Mouse (Mus musculus) cerebral cortex, adult 2 months (tissue): ENCODE measurements around the gene Gm47841.

ENCODE experiments used
- WGBS: fragments of 180-500 bp; shearing (Covaris S2); methylation state at CpG from one replicate; pipeline ENCODE4 v1.1.7; 2018; 5-methylcytosine and 5-hydroxymethylcytosine counted together

Gm47841 gene

GRCm38 (mm10) chr15:101042613-101043012 lies 4.6 kb downstream of the Gm47841 start:
- 32% methylated on average over 6 of the region's 6 CpGs for WGBS

- 70% methylated on average over 6 of the region's 6 CpGs for WGBS
These were observed 5.2 kb downstream of the Gm47841 start for GRCm38 (mm10) chr15:101041966-101042365.

GRCm38 (mm10) chr15:101039651-101040050 lies 7.5 kb downstream of the Gm47841 start:
- WGBS = 58% methylated on average over 17 of the region's 17 CpGs

- 64% methylated on average over 2 of the region's 2 CpGs for whole genome bisulfite sequencing
These were observed 18.2 kb downstream of the Gm47841 start for GRCm38 (mm10) chr15:101028960-101029359.

- 82% methylated on average over 6 of the region's 6 CpGs for WGBS
These were observed 35.8 kb downstream of the Gm47841 start for GRCm38 (mm10) chr15:101011352-101011751.

GRCm38 (mm10) chr15:101008386-101009010 lies 38.7 kb downstream of the Gm47841 start:
- WGBS = 39% methylated on average over 14 of the region's 14 CpGs

GRCm38 (mm10) chr15:101007236-101007635 lies 40.0 kb downstream of the Gm47841 start:
- WGBS = 49% methylated on average over 7 of the region's 7 CpGs

- 17% methylated on average over 14 of the region's 15 CpGs for WGBS
These were observed 40.8 kb downstream of the Gm47841 start for GRCm38 (mm10) chr15:101006251-101007040.

GRCm38 (mm10) chr15:101005717-101006116 lies 41.5 kb downstream of the Gm47841 start:
- 40% methylated on average over 8 of the region's 8 CpGs for WGBS

GRCm38 (mm10) chr15:101004538-101004937 lies 42.7 kb downstream of the Gm47841 start:
- WGBS = 44% methylated on average over 3 of the region's 3 CpGs

- WGBS = 94% methylated on average over 3 of the region's 3 CpGs
These were observed 44.7 kb downstream of the Gm47841 start for GRCm38 (mm10) chr15:101002466-101002865.

- 75% methylated on average over 1 of the region's 1 CpGs for WGBS
These were observed 45.5 kb downstream of the Gm47841 start for GRCm38 (mm10) chr15:101001685-101002084.

GRCm38 (mm10) chr15:100997090-100997489 lies 50.1 kb downstream of the Gm47841 start:
- WGBS = 34% methylated on average over 4 of the region's 4 CpGs
